Mouse (Mus musculus): ENCODE data around the gene Mutyh.

The Mutyh gene

GRCm38 (mm10) chr4:116807197-116808129 lies at the start of gene Mutyh, which contains the start of gene Toe1:
Gene Mutyh (plus strand): TSS chr4:116807723.
Gene Toe1 (minus strand): TSS chr4:116807640.
- peak; percentile 95 for DNase-seq (ENCODE audit: low read depth, low spot score)

GRCm38 (mm10) chr4:116761914-116762313 lies 45.6 kb upstream of the Mutyh start:
- no peak for DNase-seq (ENCODE audit: low read depth, low spot score)

GRCm38 (mm10) chr4:116764001-116764400 lies 43.5 kb upstream of the Mutyh start:
- DNase-seq (ENCODE audit: low read depth, low spot score), result no peak

DNA sequence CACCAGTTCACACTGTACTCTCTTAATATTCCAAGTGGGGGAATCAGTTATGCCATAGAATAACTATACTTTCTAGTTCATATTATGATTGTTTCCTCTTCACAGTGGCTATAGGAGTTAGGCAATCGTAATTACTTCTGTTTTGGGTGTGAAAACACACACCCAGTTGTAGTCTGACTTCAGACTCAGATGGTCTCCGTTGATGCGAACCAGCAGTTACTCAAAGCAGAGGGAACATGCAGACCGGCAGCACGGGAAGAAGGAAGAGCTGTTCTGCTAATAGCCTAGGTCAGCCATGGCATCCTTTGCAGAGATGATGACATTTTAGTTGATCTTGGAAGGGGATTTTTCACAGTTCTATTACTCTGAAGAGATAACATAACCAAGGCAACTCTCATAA lies 39.0 kb upstream of the Mutyh start:
- no peak for DNase-seq (ENCODE audit: low read depth, low spot score)

- DNase-seq (ENCODE audit: low read depth, low spot score), result no peak
These were observed 38.5 kb upstream of the Mutyh start for GRCm38 (mm10) chr4:116769060-116769459.

- DNase-seq (ENCODE audit: low read depth, low spot score), result no peak
These were observed 31.1 kb upstream of the Mutyh start for GRCm38 (mm10) chr4:116776391-116776790.

- DNase-seq (ENCODE audit: low read depth, low spot score), result no peak
These were observed 30.4 kb upstream of the Mutyh start for GRCm38 (mm10) chr4:116777079-116777478.

DNA sequence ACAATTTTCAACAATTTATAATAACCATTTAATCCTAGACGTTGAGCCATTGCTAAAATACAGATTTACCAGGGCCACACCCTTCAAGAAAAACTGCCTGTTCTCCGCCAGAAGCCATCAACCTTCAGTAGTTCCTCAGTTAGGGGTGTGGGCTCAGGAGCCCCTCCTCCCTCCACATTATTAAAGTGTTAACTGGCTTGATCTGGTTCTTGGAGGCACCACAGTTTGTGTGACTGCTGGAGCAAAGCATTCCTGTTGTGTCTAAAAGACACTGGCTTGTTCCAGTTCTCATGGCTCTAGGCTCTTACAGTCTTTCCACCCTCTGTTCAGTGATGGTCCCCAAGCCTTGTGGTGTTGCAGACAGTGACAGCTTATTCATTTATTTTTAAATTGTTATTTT lies 27.0 kb upstream of the Mutyh start:
- DNase-seq (ENCODE audit: low read depth, low spot score), result no peak

GRCm38 (mm10) chr4:116781366-116781765 lies 26.2 kb upstream of the Mutyh start:
- DNase-seq (ENCODE audit: low read depth, low spot score), result no peak

GRCm38 (mm10) chr4:116782171-116782570 lies 25.4 kb upstream of the Mutyh start:
- peak; percentile 39 for DNase-seq (ENCODE audit: low read depth, low spot score)

- DNase-seq (ENCODE audit: low read depth, low spot score), result no peak
These were observed 20.9 kb upstream of the Mutyh start for GRCm38 (mm10) chr4:116786587-116786986.

DNA sequence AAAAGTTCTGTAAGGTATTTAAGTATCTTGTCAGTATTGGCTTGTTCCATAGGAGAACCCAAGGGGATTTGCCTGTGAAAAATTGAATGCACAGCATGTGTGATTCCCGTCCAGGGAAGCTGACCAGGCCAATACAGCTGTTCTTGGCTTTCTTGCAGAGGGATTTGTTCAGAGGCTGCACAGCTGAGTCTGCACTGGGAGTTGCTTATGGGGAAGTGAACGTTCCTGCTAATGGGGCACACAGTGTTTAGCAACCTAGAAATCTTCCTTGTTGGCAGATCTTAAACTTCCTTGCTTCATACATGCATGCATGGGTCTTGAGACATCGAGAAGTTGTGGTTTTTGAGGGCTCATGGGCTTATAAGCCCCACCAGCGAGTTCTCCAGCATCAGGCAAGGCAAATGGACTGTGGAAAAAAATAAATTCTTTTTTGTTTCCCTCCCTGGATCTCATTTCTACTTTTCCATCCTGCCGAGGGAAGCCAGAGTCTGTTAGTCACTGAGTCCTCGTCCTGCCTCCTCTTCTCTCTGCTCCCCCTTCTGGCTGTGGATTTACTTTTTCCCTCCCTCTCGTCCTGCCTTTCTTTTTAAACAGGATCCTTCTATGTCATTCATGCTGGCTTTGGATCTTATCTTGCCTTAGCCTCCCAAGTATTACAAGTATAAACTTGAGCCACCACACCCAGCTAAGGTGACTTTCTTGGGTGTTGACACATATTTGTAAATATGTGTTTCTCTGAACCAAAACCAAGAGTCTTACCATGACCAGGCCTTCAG lies 19.4 kb upstream of the Mutyh start:
- DNase-seq (ENCODE audit: low read depth, low spot score), result no peak

- DNase-seq (ENCODE audit: low read depth, low spot score), result peak; percentile 82
These were observed 18.6 kb upstream of the Mutyh start for GRCm38 (mm10) chr4:116788956-116789355.

DNA sequence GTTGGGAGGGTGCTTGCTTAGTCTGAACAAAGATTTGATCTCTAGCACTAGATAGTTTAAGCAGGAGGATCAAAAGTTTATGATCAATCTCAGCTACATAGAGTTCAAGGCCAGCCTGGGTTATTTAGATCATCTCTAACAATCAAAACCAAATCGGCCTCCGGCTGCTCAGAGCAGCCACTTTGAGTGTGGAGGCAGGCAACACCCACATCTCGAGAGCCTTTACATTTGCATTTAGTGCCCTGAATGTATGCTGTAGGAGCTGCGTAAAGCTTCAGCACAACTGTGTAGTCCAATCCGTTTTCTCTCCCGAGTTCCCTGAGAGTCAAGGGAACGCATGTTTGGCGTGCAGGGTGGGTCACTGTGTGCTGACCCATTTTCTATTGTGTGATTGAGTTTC lies 15.1 kb upstream of the Mutyh start:
- no peak for DNase-seq (ENCODE audit: low read depth, low spot score)

DNA sequence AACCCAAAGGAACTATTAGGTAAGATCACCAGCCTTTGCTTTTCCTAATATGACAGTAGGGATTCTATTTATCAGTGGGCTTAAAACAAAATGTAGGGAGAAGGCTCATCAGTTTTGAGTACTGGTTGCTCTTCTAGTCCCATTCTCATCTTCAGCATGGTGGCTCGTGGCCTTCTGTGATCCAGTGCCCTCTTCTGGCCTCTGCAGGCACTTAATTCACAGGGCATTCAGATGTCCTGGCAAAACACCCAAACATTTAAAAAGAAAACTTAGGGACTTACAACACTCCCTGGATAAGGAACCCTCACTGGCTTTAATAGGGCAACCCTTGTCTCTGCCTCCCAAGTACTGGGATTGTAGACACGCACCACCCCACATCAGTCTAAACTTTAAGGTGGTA lies 13.2 kb upstream of the Mutyh start:
- no peak for DNase-seq (ENCODE audit: low read depth, low spot score)

DNA sequence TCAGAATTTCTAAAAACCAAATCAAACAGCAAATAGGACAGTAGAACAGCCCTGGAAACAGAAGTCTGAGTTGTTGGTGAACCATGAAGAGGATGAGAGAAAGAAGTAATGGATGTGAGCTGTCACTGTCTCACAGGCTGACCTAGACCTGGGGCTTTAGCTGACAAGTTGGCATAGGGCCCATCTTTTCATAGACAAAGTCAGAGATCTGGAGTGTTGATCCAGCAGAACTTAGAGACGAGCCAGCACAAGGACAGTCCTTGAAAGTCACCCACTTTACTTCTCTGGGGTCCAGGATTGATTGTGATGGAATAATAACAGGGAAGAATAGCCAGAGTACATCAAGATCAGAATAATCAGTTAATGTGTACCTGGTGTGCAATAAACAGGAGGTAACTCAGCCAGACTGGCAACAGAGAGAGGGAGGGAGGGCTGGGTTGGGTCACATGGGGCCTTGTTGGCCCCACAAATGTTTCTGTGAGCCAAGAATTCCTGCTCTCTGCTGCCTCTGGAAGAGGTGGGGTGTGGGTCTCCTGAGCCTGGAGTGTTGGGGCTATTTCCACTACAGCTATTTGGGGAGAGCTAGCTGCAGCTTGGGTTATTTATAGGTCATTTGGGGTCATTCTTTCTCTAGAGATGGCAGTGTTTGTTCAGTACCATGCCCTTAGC lies 10.9 kb upstream of the Mutyh start:
- DNase-seq (ENCODE audit: low read depth, low spot score), result no peak

GRCm38 (mm10) chr4:116799901-116800300 lies 7.6 kb upstream of the Mutyh start:
- no peak for DNase-seq (ENCODE audit: low read depth, low spot score)

- DNase-seq (ENCODE audit: low read depth, low spot score), result no peak
These were observed 3.5 kb downstream of the Mutyh start for GRCm38 (mm10) chr4:116811012-116811411.

- DNase-seq (ENCODE audit: low read depth, low spot score), result no peak
These were observed 7.8 kb downstream of the Mutyh start for GRCm38 (mm10) chr4:116815276-116815675.

DNA sequence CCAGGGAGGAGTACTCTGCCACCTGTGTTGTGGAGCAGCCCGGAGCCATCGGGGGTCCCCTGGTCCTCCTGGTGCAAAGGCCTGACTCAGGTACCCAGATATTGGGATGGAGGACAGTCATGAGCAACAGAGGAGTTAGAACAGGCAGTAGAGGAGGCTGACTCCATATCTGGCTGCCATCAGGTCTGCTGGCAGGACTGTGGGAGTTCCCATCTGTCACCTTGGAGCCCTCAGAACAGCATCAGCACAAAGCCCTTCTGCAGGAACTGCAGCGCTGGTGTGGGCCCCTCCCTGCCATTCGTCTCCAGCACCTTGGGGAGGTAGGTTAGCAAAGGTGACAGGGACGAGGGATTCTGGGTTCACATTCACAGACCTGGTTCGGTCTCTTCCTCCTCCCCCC lies 10.0 kb downstream of the Mutyh start:
- DNase-seq (ENCODE audit: low read depth, low spot score), result no peak

DNA sequence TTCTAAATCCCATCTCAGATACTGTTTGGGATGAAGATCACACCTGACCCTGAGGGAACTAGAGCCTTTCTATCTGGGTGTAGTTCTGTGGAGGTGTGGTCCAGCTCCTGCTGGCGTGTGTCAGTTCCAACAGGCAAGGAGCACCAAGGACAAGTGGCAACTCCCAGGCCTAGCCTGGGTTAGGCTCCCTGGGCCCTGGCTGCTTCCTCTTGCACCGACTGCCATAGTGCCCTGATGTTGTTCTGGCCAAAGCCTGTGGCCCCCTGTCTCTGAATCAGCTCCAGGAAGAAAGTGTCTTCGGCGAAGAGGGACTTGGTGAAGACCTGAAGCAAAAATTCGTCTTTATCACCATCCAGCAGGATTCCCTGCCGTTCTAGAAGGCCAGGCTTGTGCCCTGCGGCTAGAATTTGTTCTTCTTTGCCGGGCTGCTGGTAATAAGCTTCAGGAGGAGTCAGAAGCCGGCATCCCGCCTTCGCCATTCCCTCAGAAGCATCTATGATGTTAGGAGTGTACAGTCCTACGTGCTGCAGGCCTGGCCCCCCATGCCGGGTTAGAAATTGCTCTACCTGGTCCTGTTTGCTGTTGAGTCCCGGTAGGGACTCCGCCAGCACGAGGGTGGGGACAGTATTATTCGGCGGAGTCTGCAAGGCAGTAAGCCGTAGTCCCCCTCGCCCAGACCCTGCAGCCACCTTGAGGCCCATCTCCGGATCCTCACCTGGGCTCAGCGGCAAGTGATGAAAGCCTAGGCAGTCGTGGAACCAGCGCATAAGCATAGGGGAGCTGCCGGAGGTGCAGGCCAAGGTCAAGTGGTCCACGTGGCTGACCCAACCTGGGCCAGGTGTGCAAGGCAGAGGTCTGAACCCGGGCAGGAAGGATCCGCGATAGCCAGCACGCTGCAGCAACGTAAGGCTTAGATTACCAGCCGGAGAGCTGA lies 12.7 kb downstream of the Mutyh start:
- DNase-seq (ENCODE audit: low read depth, low spot score), result no peak
